Mouse (Mus musculus) heart, postnatal 10 days (tissue): Measurements from ENCODE around the gene 1700123O20Rik. TPM values are rescaled to one million over a fixed set of nuclear protein-coding genes. Genes with fewer than 3 reads are reported as not detected.

ENCODE experiments used
- DNase-seq, 2 experiments: peaks; one replicate each; pipeline ENCODE4 v3.0.0; 2021
- intact Hi-C: fragments of 180-260 bp; cut with DNase I; formaldehyde crosslinking; loops from one replicate; pipeline ENCODE4 v1.15.1; 2025
- microRNA-seq, 2 experiments: library from miRNA; unstranded; fragments of <30 nt; microRNA quantifications; one replicate each; pipeline ENCODE4 v1.2.0; 2022
- total RNA-seq, 2 experiments: library from RNA; stranded (reverse); gene quantifications; 2 replicates each; pipeline ENCODE4 v1.2.3; 2021

1700123O20Rik gene
- total RNA-seq, 2 experiments from 2014 or later: 19.8 to 21.9 TPM

DNA sequence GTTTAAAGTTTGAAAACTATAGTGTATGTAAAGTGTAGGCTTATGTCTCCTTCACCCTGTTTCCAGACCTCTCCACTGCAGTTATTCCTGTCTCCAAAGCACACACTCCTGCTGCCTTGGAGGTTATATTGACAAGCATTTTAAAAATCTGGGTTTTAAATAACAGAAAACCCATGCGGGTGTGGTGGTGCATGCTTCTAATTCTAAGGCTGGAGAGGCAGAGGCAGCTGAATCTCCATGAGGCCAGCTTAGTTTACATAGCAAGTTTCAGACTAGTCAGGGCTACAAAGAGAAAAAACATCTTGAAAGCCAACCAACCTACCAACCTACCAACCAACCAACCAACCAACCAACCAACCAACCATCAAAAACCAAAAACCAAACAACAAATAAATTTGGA is 29.4 kb downstream of the 1700123O20Rik start:
- no peak for DNase-seq
- intact Hi-C loops: loop anchor here (2.0 kb wide), 1 partner anchor 103 kb away; no protein-coding TSS in a partner anchor

DNA sequence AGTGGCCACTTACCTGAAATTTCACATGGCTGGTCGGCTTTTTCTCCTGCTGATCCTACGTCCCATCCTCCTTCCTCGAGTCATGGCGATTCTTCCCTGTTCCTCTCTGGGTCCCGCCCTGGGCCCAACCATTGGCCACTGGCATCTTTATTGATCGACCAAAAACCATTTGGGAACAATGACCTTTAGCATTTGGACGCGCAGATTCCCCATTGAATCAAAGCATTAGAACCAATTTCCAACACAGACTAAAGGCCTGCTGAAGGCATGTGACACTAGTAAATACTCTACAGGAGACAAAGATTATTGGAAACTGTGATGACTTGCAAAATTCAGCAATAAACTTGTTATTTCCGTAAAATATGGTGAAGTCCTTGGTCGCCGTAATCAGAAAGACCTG is 34.0 kb downstream of the 1700123O20Rik start:
- intact Hi-C loops: no loop called here
- no peak for DNase-seq

- DNase-seq: peak in 1 of 2 experiments; percentile 21
- intact Hi-C loops: no loop called here
Observed at GRCm38 (mm10) chr14:54720654-54721350, 34.8 kb downstream of the 1700123O20Rik start.

DNA sequence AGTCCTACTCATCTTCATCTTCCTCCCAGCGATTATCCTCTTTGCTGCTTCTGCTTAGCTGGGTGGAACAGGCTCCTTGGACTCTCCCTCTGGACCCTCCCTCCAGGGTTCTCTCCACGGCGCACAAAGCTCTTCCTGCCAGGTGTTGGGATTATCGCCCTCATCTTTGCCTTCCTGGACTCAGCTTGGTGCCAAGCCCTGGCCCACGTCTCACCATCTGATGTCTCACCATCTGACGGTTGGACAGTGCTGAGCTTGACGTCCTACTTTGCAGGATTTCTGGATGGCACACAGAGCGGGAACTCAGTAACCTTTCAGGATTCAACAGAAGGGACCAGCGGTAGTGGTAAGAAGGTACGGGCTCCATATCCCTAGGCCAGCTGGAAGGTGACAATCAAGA is 35.7 kb downstream of the 1700123O20Rik start:
- intact Hi-C loops: no loop called here
- no peak for DNase-seq

DNA sequence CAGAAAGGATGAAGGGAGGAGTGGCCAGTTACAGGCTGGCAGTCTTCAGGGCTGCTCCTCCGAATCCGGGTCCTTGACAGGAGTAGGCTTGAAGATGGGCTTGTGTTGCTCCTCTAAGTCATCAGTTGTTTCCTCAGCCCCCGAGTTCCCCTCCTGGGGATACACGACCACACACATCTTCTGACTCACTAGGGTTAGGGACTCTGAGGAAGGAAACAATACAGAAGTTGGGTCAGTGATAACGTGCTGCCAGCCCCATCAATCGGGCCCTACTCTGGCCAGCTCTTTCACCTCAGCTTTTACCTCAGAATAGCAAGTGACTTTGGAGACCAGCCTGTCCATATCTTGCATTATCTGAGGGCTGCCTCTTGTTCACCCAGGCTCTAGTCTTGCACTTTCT is 38.0 kb downstream of the 1700123O20Rik start:
- intact Hi-C loops: no loop called here
- no peak for DNase-seq

DNA sequence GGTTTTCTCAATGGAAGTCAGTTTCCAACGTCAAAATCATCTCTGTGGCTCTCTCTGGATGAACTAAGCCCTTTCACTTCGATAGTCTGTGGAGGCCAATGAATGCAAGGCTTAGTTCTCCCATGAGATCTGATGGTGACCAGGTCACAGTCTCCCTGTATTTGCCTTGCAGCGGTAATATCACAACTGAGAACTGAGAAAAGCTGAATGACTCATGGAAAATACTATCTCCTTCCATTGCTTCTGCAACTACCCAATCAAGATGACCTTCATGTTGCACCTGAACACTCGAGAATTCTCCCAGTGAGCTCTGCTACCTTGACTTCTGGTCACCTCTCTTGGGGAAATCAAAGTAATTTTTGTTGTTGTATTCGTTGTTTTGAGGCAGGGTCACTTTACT is 41.5 kb downstream of the 1700123O20Rik start:
- intact Hi-C loops: no loop called here
- DNase-seq: no peak

DNA sequence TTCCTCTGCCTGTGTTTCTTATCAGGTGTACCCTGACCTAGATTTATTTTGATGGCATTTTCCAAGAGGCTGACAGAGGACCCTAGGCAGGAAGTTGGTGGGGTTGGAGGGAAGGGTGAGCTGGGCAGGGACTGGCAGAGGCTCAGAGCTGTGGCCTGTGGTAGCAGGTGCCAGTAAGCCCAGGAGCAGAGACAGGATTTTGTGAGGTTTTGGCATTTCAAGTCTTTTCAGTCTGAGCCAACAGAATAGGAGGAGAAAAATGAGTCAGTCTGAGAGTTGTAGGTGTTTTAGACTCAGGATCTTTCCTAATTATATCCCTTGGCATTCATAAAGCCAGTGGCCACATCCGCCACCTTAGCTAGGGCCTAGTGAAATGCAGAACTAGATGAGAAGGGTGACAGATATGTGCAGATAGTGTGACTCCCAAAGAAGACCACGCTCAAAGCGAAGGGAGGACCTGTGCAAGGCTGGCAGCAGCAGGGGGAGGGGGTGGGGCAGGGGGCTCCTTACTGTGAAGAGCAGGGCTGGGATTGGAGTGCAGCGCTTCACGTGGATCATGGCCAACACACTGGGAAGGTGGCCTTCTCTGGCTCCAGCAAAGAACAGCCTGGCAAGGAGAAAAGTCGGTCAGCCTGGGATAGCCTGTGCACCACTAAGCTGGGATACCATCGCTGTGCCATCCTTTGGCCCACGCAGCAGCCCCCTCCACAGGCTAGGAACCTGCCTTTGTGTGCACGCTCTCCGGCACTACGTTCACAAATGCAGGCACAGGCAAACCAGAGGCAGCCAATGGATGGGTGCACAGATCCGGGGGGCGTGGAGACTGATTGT is 43.0 kb downstream of the 1700123O20Rik start:
- DNase-seq: no peak
- intact Hi-C loops: no loop called here

- DNase-seq: no peak
- intact Hi-C loops: loop anchor here (5.0 kb wide), 1 partner anchor 52 kb away; the partner anchor contains the start of gene Slc7a8
Observed at GRCm38 (mm10) chr14:54730305-54730704, 44.3 kb downstream of the 1700123O20Rik start.

DNA sequence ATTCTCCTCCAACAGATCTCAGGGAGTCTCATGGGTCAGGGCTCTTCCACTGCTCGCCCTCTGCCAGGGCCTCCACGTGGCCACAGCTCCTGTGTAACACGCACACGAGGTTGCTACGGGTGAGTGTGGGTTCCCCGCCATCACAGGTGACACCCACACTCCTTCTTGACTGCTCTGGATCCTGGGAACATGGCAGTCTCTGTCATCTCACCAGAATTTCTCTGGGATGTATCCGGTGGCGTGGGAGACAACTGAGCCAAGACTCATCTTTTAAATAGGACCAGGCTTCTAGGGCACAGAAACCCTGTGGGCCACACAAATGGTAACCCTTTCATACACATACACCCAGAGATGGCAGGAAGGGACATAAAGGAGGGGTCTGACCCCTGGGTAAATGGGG is 46.2 kb downstream of the 1700123O20Rik start:
- no peak for DNase-seq
- intact Hi-C loops: loop anchor here (5.0 kb wide), 1 partner anchor 50 kb away; the partner anchor contains the start of gene Slc7a8

- intact Hi-C loops: loop anchor here (5.0 kb wide), 1 partner anchor 48 kb away; the partner anchor contains the start of gene Slc7a8
- DNase-seq: no peak
Observed at GRCm38 (mm10) chr14:54734004-54734403, 48.0 kb downstream of the 1700123O20Rik start.

GRCm38 (mm10) chr14:54735221-54735620 is 49.2 kb downstream of the 1700123O20Rik start:
- intact Hi-C loops: no loop called here
- DNase-seq: no peak

DNA sequence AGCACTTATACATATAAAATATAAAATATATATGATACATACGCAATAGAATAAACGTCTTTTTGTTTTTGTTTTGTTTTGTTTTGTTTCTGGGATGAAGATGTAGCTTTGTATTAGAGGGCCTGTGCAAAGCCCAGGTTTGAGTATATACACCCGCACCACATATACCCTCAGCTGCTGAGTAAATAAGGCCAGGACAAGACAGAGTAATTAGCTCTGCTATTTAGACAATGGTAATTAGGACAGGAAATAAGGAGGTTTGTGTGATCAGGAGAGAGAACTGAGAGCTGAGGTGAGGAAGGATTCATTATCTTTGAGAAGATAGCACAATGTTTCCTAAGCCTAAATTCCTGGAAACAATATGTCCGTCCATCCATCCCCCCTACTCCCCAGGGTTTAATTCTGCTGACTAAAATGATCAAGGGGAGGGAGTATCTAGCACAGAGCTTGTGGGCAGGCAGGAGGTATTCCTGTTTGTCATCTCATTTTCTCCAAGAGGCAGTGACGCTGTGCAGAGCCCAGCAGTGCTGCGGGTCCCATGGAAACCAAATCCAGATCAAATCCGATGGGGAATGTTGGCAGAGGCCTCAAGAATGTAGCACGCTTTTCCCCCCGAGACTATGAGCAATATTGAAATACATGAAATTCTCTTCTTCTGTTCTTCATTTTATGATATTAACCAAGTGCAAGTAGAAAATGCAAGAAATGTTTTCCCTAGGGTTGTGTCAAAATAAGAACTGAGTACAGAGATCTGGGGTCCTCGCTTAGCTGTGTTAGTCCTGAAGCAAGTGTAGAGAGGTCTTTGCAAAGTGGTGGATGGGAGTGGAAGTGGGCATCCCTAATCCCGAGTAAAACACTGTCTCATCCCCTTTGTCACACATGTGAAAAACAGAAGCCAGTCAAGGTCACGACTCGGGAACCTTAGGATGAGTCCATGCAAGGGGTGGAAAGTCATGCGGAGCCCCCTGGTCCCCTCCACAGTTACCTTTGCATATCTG is 50.8 kb downstream of the 1700123O20Rik start:
- intact Hi-C loops: no loop called here
- DNase-seq: no peak

- DNase-seq: no peak
- intact Hi-C loops: no loop called here
Observed at GRCm38 (mm10) chr14:54737634-54738033, 51.6 kb downstream of the 1700123O20Rik start.

Small RNAs within 50 kb of the gene (microRNA-seq; reads per million reads assigned to microRNA genes)
- gene Mir6948: 0.35 to 0.47 reads per million in 2 experiments

Other genes with a start within 250 kb of the 1700123O20Rik start
- 10 to 100 TPM; 87.9 to 91.3 TPM for gene Lrp10, start 222.1 kb upstream of the 1700123O20Rik start, total RNA-seq
- gene Rem2, start 210.1 kb upstream of the 1700123O20Rik start, total RNA-seq: not detected
- gene Prmt5, start 168.7 kb upstream of the 1700123O20Rik start, total RNA-seq: 10 to 100 TPM; 32.9 to 38.2 TPM
- 10 to 100 TPM; 15.0 to 15.8 TPM for gene Haus4, start 131.6 kb upstream of the 1700123O20Rik start, total RNA-seq
- gene Ajuba, start 108.7 kb upstream of the 1700123O20Rik start, total RNA-seq: 10 to 100 TPM; 14.5 to 16.0 TPM
- 1 to 10 TPM; 4.2 to 4.9 TPM for gene 4931414P19Rik, start 80.2 kb upstream of the 1700123O20Rik start, total RNA-seq
- gene Psmb5, start 68.2 kb upstream of the 1700123O20Rik start, total RNA-seq: 100 to 1,000 TPM; 206 to 207 TPM
- gene Psmb11, start 64.8 kb upstream of the 1700123O20Rik start, total RNA-seq: not detected
- not detected for gene Gm17606, start 45.3 kb upstream of the 1700123O20Rik start, total RNA-seq
- gene Cdh24, start 44.9 kb upstream of the 1700123O20Rik start, total RNA-seq: 1 to 10 TPM; 1.3 TPM
- 100 to 1,000 TPM; 104 to 114 TPM for gene Acin1, start 715 bp downstream of the 1700123O20Rik start, total RNA-seq
- gene Gm29776, start 12.6 kb downstream of the 1700123O20Rik start, total RNA-seq: under 1 TPM; 0.10 TPM
- not detected for gene Cebpe, start 26.0 kb downstream of the 1700123O20Rik start, total RNA-seq
- gene Slc7a8, start 95.7 kb downstream of the 1700123O20Rik start, total RNA-seq: 1 to 10 TPM; 2.4 to 3.6 TPM
- not detected for gene Rnf212b, start 127.9 kb downstream of the 1700123O20Rik start, total RNA-seq
- gene Homez, start 184.7 kb downstream of the 1700123O20Rik start, total RNA-seq: 10 to 100 TPM in 1 of 2 experiments, 1 to 10 TPM in 1; 8.7 to 11.2 TPM
- 1 to 10 TPM; 5.6 to 6.2 TPM for gene Ppp1r3e, start 191.3 kb downstream of the 1700123O20Rik start, total RNA-seq
- gene Bcl2l2, start 197.2 kb downstream of the 1700123O20Rik start, total RNA-seq: 10 to 100 TPM; 39.3 to 41.8 TPM
- 1 to 10 TPM in 1 of 2 experiments, not detected in 1; 1.6 TPM for gene Gm20521, start 197.2 kb downstream of the 1700123O20Rik start, total RNA-seq
- 100 to 1,000 TPM in 1 of 2 experiments, 10 to 100 TPM in 1; 99.4 to 103 TPM for gene Pabpn1, start 206.3 kb downstream of the 1700123O20Rik start, total RNA-seq
- gene Slc22a17, start 226.9 kb downstream of the 1700123O20Rik start, total RNA-seq: 10 to 100 TPM in 1 of 2 experiments, 1 to 10 TPM in 1; 9.6 to 10.8 TPM
- 1 to 10 TPM; 7.4 TPM for gene Efs, start 239.9 kb downstream of the 1700123O20Rik start, total RNA-seq
- gene Il25, start 246.5 kb downstream of the 1700123O20Rik start, total RNA-seq: not detected